Comparison of ENCODE assay signal across 30 mouse cellular contexts in the genomic region with DNA sequence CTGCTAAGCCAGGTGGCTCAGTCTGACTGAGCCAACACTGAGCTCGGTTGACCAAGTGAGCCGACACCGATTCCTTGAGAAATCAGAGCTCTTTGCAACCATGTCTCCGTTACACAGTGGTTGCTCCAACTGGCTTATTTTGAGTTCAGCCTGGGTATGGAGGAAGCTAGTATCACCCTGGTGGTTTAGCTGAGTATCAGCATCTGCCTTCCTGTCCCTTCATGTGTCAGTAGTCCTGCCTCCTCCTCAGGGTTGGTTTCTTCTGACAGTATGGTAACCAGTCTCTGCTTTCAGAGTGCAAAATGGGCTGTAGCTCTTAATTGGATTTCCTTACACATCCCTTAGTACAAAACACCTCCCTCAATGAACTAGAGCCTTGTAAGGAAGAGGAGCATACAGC.
DNase-seq lines count a peak whose midpoint lies in the region; ATAC-seq and TF ChIP-seq lines count a peak whose summit lies in the region.
"Had no signal": no experiment of that assay in that cellular context is flagged by ENCODE, and none has a peak within 500 bp of the region (broad histone marks: within the 10 kb centered on the region; RNA-seq: fewer than 3 reads in every experiment).

No protein-coding gene starts in this region.

- no peak for ATAC-seq in liver, postnatal 0 days
- ATAC-seq: forebrain, embryonic 13.5 days; intestine, embryonic 16.5 days; Patski had no signal

- no peaks in the 10 kb centered on the region; the same call in 1 of the 2 replicates for H3K27me3 ChIP-seq in liver, postnatal 0 days (ENCODE audit: insufficient read depth, low read length)
- H3K27me3 ChIP-seq in CH12.LX (replicated peaks): no peaks in the 10 kb centered on the region
- H3K27me3 ChIP-seq: forebrain, embryonic 13.5 days; heart, embryonic 15.5 days; limb, embryonic 13.5 days; neural tube, embryonic 12.5 days; stomach, embryonic 15.5 days had no signal

- TF ChIP-seq EP300 in liver, postnatal 0 days (IDR thresholded peaks at IDR 0.05; ENCODE audit: low read depth): no peak
- no peak for TF ChIP-seq EP300 in CH12.LX (IDR thresholded peaks at IDR 0.05; ENCODE audit: low read length)

- H3K4me3 ChIP-seq in liver, postnatal 0 days (ENCODE audit: low read depth, low read length): no peak overlapping the region
- no peak overlapping the region for H3K4me3 ChIP-seq in CH12.LX (replicated peaks in 1 of 3; ENCODE audit: low read depth in 2 of 3, low read length in 2 of 3, poor library complexity in 1 of 3)
- H3K4me3 ChIP-seq: embryonic facial prominence, embryonic 13.5 days; erythroblast, embryonic 14.5 days; forebrain, embryonic 13.5 days; heart, adult 2 months; heart, embryonic 15.5 days; hindbrain, embryonic 13.5 days; limb, embryonic 13.5 days; liver, embryonic 13.5 days; midbrain, embryonic 10.5 days; neural tube, embryonic 12.5 days; stomach, embryonic 15.5 days had no signal

- no peak for TF ChIP-seq POLR2A in CH12.LX (IDR thresholded peaks at IDR 0.05; ENCODE audit: low read depth, low read length)

- no peak for DNase-seq in liver, postnatal 0 days
- DNase-seq in liver (no peak), CH12.LX (ENCODE audit: extremely low read depth) (peak; percentile 30)
- DNase-seq in CD4-positive, CD25-positive, alpha-beta regulatory T cell, adult 2 months (ENCODE audit: low read depth, low spot score): peak; percentile 63
- DNase-seq in naive thymus-derived CD4-positive, alpha-beta T cell, adult 2 months (ENCODE audit: low read depth): peak; percentile 67
- DNase-seq in kidney, adult 11 months: no peak
- no peak for DNase-seq in retina, postnatal 1 day
- DNase-seq: adrenal gland, adult 2 months; cerebellum, adult 18-20 months; cerebellum, postnatal 25 days; embryo, embryonic 11 days; gastrocnemius, postnatal 14 days; heart, adult 2 months; heart, postnatal 36 days; kidney, postnatal 25 days; liver, embryonic 13.5 days; lung, embryonic 14.5 days; lung, postnatal 4 days; thymus, adult 18-20 months had no signal

- TF ChIP-seq CTCF in liver, postnatal 0 days (IDR thresholded peaks at IDR 0.05; ENCODE audit: low read depth): 0 out of 2 replicates have a peak, but pooled peaks have one; percentile 12
- 0 out of 4 replicates have a peak, but pooled peaks of 1 of the 2 experiments have one; percentile 26 for TF ChIP-seq CTCF in CH12.LX (conservative IDR thresholded peaks at IDR 0.05 in 1 of 2, IDR thresholded peaks at IDR 0.05 in 1 of 2; ENCODE audit: low read depth in 2 of 2, low read length in 2 of 2)

- dilution Hi-C loops in CH12.LX (cut with MboI; ENCODE audit: extremely low pct_ligation_motif_present, extremely low pct_unique_long_range_greater_than_20kb, low sequenced_read_pairs): no loop called here

- H3K9ac ChIP-seq in liver, postnatal 0 days (replicated peaks): no peak overlapping the region
- H3K9ac ChIP-seq in CH12.LX (ENCODE audit: insufficient read depth, low read depth): no peak overlapping the region
- H3K9ac ChIP-seq: embryonic facial prominence, embryonic 13.5 days; forebrain, embryonic 13.5 days; heart, embryonic 15.5 days; hindbrain, embryonic 13.5 days; limb, embryonic 13.5 days; liver, embryonic 13.5 days; lung, embryonic 14.5 days; neural tube, embryonic 12.5 days; stomach, embryonic 15.5 days had no signal

- 78% methylated on average over 4 of the region's 4 CpGs for WGBS in liver, postnatal 0 days (ENCODE audit: insufficient replicate concordance)

- in situ Hi-C loops in CH12.LX (cut with MboI; ENCODE audit: low pct_ligation_motif_present, low pct_unique_long_range_greater_than_20kb, low sequenced_read_pairs): loop anchor here (5.0 to 25.0 kb wide), 2 partner anchors 67 to 542 kb away; a partner anchor contains a TSS

- peaks cover 9% of the 10 kb centered on the region for H3K4me1 ChIP-seq in liver, postnatal 0 days (ENCODE audit: insufficient read depth)
- H3K4me1 ChIP-seq in CH12.LX (ENCODE audit: control insufficient read depth in 1 of 2, insufficient read depth in 2 of 2): peaks cover 10 to 41% of the 10 kb centered on the region in 2 experiments

- H3K79me2 ChIP-seq in CH12.LX (replicated peaks; ENCODE audit: control insufficient read depth, extremely low read depth, insufficient read depth, poor library complexity, severe bottlenecking): no peaks in the 10 kb centered on the region

- TF ChIP-seq RAD21 in CH12.LX (IDR thresholded peaks at IDR 0.05; ENCODE audit: low read depth, low read length): no peak; the same call in 1 of the 2 replicates

- no peaks in the 10 kb centered on the region for H3K36me3 ChIP-seq in liver, postnatal 0 days (replicated peaks; ENCODE audit: insufficient read depth, low read length)
- H3K36me3 ChIP-seq in CH12.LX (replicated peaks in 1 of 2; ENCODE audit: control insufficient read depth in 1 of 2, insufficient read depth in 1 of 2, low read length in 1 of 2): no peaks in the 10 kb centered on the region
- H3K36me3 ChIP-seq: embryonic facial prominence, embryonic 13.5 days; heart, embryonic 15.5 days; hindbrain, embryonic 13.5 days; limb, embryonic 13.5 days; liver, embryonic 13.5 days; midbrain, embryonic 10.5 days; neural tube, embryonic 12.5 days; stomach, embryonic 15.5 days had no signal

- H3K9me3 ChIP-seq in liver, postnatal 0 days (ENCODE audit: low read length): no peaks in the 10 kb centered on the region
- H3K9me3 ChIP-seq in CH12.LX (replicated peaks; ENCODE audit: low read length): no peaks in the 10 kb centered on the region
- H3K9me3 ChIP-seq: embryonic facial prominence, embryonic 13.5 days; forebrain, embryonic 13.5 days; heart, embryonic 15.5 days; hindbrain, embryonic 13.5 days; limb, embryonic 13.5 days; liver, embryonic 13.5 days; midbrain, embryonic 10.5 days; neural tube, embryonic 12.5 days; stomach, embryonic 15.5 days had no signal

- no peak overlapping the region for H3K27ac ChIP-seq in liver, postnatal 0 days (ENCODE audit: low read depth)
- no peak overlapping the region for H3K27ac ChIP-seq in CH12.LX (ENCODE audit: insufficient read depth, low read depth)
- H3K27ac ChIP-seq: embryonic facial prominence, embryonic 13.5 days; forebrain, embryonic 13.5 days; heart, adult 2 months; heart, embryonic 15.5 days; hindbrain, embryonic 13.5 days; limb, embryonic 13.5 days; liver, embryonic 13.5 days; midbrain, embryonic 10.5 days; neural tube, embryonic 12.5 days; stomach, embryonic 15.5 days had no signal

- no peak overlapping the region for H3K4me2 ChIP-seq in liver, postnatal 0 days (ENCODE audit: low read depth, low read length)
- no peak overlapping the region for H3K4me2 ChIP-seq in CH12.LX (ENCODE audit: insufficient read depth, low read depth, poor library complexity, severe bottlenecking)
- H3K4me2 ChIP-seq: embryonic facial prominence, embryonic 13.5 days; forebrain, embryonic 13.5 days; heart, embryonic 15.5 days; hindbrain, embryonic 13.5 days; limb, embryonic 13.5 days; liver, embryonic 13.5 days; lung, embryonic 14.5 days; neural tube, embryonic 12.5 days; stomach, embryonic 15.5 days had no signal

TF ChIP-seq in CH12.LX, 34 proteins besides CTCF, POLR2A, EP300 and RAD21:
- TF ChIP-seq NELFE (IDR thresholded peaks at IDR 0.05; ENCODE audit: low read depth, low read length): no peak
- TF ChIP-seq NRF1 (IDR thresholded peaks at IDR 0.05; ENCODE audit: low read depth, low read length): no peak
- TF ChIP-seq SMC3 (IDR thresholded peaks at IDR 0.05; ENCODE audit: low read depth, low read length): peak; percentile 12; the same call in 1 of the 2 replicates

Comparison
In these comparisons a context has a peak if more than half of its experiments do, and no peak if none do; other contexts are left out.
1. DNase-seq: peak in CD4-positive, CD25-positive, alpha-beta regulatory T cell, adult 2 months (single experiment), CH12.LX (single experiment) and naive thymus-derived CD4-positive, alpha-beta T cell, adult 2 months (single experiment); none in liver, postnatal 0 days (single experiment), liver (single experiment), kidney, adult 11 months (single experiment) and retina, postnatal 1 day (single experiment).